Mouse (Mus musculus): ENCODE data around the gene Kcnj9.

The Kcnj9 gene

GRCm38 (mm10) chr1:172333512-172333911, 4.4 kb upstream of the Kcnj9 start:
- DNase-seq (ENCODE audit: low spot score in 2 of 2): no peak

GRCm38 (mm10) chr1:172332925-172333324, 3.8 kb upstream of the Kcnj9 start:
- no peak for DNase-seq (ENCODE audit: low spot score in 2 of 2)

GRCm38 (mm10) chr1:172331422-172331947, 2.4 kb upstream of the Kcnj9 start:
- DNase-seq (ENCODE audit: low spot score in 2 of 2): no peak

- no peak for DNase-seq (ENCODE audit: low spot score in 2 of 2)
These were observed 498 bp upstream of the Kcnj9 start for GRCm38 (mm10) chr1:172329616-172330015.

GRCm38 (mm10) chr1:172328461-172328860, 657 bp downstream of the Kcnj9 start:
- DNase-seq (ENCODE audit: low spot score in 2 of 2): no peak

- no peak for DNase-seq (ENCODE audit: low spot score in 2 of 2)
These were observed 1.1 kb downstream of the Kcnj9 start for GRCm38 (mm10) chr1:172328041-172328440.

- DNase-seq (ENCODE audit: low spot score in 2 of 2): no peak
These were observed 1.7 kb downstream of the Kcnj9 start for GRCm38 (mm10) chr1:172327206-172328001.

GRCm38 (mm10) chr1:172326684-172327083, 2.4 kb downstream of the Kcnj9 start:
- no peak for DNase-seq (ENCODE audit: low spot score in 2 of 2)

GRCm38 (mm10) chr1:172325680-172326535, 3.2 kb downstream of the Kcnj9 start:
- DNase-seq (ENCODE audit: low spot score in 2 of 2): peak in 1 of 2 experiments; percentile 57

GRCm38 (mm10) chr1:172324725-172325124, 4.4 kb downstream of the Kcnj9 start:
- DNase-seq (ENCODE audit: low spot score in 2 of 2): peak; percentile 63 to 74

GRCm38 (mm10) chr1:172323801-172324359, 5.2 kb downstream of the Kcnj9 start:
- DNase-seq (ENCODE audit: low spot score in 2 of 2): peak in 1 of 2 experiments; percentile 34

- no peak for DNase-seq (ENCODE audit: low spot score in 2 of 2)
These were observed 5.8 kb downstream of the Kcnj9 start for GRCm38 (mm10) chr1:172323298-172323697.

- no peak for DNase-seq (ENCODE audit: low spot score in 2 of 2)
These were observed 6.4 kb downstream of the Kcnj9 start for GRCm38 (mm10) chr1:172322725-172323124.

GRCm38 (mm10) chr1:172319921-172320411, 9.2 kb downstream of the Kcnj9 start:
- no peak for DNase-seq (ENCODE audit: low spot score in 2 of 2)

GRCm38 (mm10) chr1:172319346-172319745, 9.8 kb downstream of the Kcnj9 start:
- no peak for DNase-seq (ENCODE audit: low spot score in 2 of 2)

- no peak for DNase-seq (ENCODE audit: low spot score in 2 of 2)
These were observed 10.6 kb downstream of the Kcnj9 start for GRCm38 (mm10) chr1:172318424-172319035.

GRCm38 (mm10) chr1:172317946-172318345, 11.2 kb downstream of the Kcnj9 start:
- no peak for DNase-seq (ENCODE audit: low spot score in 2 of 2)

- DNase-seq (ENCODE audit: low spot score in 2 of 2): no peak
These were observed 11.7 kb downstream of the Kcnj9 start for GRCm38 (mm10) chr1:172317431-172317830.

- no peak for DNase-seq (ENCODE audit: low spot score in 2 of 2)
These were observed 14.2 kb downstream of the Kcnj9 start for GRCm38 (mm10) chr1:172314911-172315310.

GRCm38 (mm10) chr1:172313613-172314411, 15.3 kb downstream of the Kcnj9 start:
- no peak for DNase-seq (ENCODE audit: low spot score in 2 of 2)
